Mouse (Mus musculus) lung, embryonic 14.5 days (tissue): ENCODE measurements around the gene Fhl3. TPM values are rescaled to one million over a fixed set of nuclear protein-coding genes. Genes with fewer than 3 reads are reported as not detected.

ENCODE experiments used
- ATAC-seq: fragments of 200-750 bp; cut with Nextera tagmentation; 2 replicates; pipeline ENCODE4 v1.8.0; 2017; ENCODE audit warnings: mild to moderate bottlenecking, moderate TSS enrichment, moderate library complexity; ENCODE audit not compliant: insufficient read depth
- DNase-seq: peaks from one replicate; pipeline ENCODE4 v3.0.0-alpha.2; 2015
- H3K27ac ChIP-seq: fragments of 300-500 bp; sonication (generic); 2 replicates; pipeline ENCODE4 v1.5.1; 2014; ENCODE audit warnings: low read depth, mild to moderate bottlenecking, moderate library complexity
- H3K27me3 ChIP-seq: fragments of 300-500 bp; sonication (generic); 2 replicates; pipeline ENCODE4 v1.6.1; 2014; ENCODE audit warnings: low read length, control low read depth; ENCODE audit not compliant: insufficient read depth
- H3K36me3 ChIP-seq: fragments of 300-500 bp; sonication (generic); 2 replicates; pipeline ENCODE4 v1.6.1; 2014; ENCODE audit warnings: control low read depth; ENCODE audit not compliant: insufficient read depth
- H3K4me1 ChIP-seq: fragments of 300-500 bp; sonication (generic); 2 replicates; pipeline ENCODE4 v1.6.1; 2014; ENCODE audit warnings: antibody characterized with exemption, control low read depth; ENCODE audit not compliant: insufficient read depth
- H3K4me2 ChIP-seq: fragments of 300-500 bp; sonication (generic); 2 replicates; pipeline ENCODE4 v1.6.1; 2014; ENCODE audit warnings: mild to moderate bottlenecking
- H3K4me3 ChIP-seq: fragments of 300-500 bp; sonication (generic); 2 replicates; pipeline ENCODE4 v1.5.1; 2014; ENCODE audit warnings: low read depth, low read length
- H3K9ac ChIP-seq: fragments of 300-500 bp; sonication (generic); 2 replicates; pipeline ENCODE4 v1.6.1; 2014
- H3K9me3 ChIP-seq: fragments of 300-500 bp; sonication (generic); 2 replicates; pipeline ENCODE4 v1.6.1; 2016; ENCODE audit warnings: low read depth, low read length, control low read depth
- CTCF ChIP-seq: IDR thresholded peaks from 2 replicates; pipeline ENCODE4 v1.5.1; 2016; ENCODE audit warnings: antibody characterized with exemption, low read depth
- WGBS: fragments of 180-500 bp; shearing (Covaris S2); extraction: QIAGEN DNeasy Blood & Tissue Kit; methylation state at CpG from one replicate; pipeline ENCODE4 v1.1.7; 2014; 5-methylcytosine and 5-hydroxymethylcytosine counted together
- polyA plus RNA-seq: library from polyadenylated mRNA; unstranded; fragments of >200 nt; fragmentation: Nextera tagmentation; extraction: Ambion mirVana; gene quantifications from 2 replicates; pipeline ENCODE4 v1.2.1, GENCODE M21; 2014

Fhl3 gene
- polyA plus RNA-seq, 1 experiment from 2014 or later, result 13.1 TPM

DNA sequence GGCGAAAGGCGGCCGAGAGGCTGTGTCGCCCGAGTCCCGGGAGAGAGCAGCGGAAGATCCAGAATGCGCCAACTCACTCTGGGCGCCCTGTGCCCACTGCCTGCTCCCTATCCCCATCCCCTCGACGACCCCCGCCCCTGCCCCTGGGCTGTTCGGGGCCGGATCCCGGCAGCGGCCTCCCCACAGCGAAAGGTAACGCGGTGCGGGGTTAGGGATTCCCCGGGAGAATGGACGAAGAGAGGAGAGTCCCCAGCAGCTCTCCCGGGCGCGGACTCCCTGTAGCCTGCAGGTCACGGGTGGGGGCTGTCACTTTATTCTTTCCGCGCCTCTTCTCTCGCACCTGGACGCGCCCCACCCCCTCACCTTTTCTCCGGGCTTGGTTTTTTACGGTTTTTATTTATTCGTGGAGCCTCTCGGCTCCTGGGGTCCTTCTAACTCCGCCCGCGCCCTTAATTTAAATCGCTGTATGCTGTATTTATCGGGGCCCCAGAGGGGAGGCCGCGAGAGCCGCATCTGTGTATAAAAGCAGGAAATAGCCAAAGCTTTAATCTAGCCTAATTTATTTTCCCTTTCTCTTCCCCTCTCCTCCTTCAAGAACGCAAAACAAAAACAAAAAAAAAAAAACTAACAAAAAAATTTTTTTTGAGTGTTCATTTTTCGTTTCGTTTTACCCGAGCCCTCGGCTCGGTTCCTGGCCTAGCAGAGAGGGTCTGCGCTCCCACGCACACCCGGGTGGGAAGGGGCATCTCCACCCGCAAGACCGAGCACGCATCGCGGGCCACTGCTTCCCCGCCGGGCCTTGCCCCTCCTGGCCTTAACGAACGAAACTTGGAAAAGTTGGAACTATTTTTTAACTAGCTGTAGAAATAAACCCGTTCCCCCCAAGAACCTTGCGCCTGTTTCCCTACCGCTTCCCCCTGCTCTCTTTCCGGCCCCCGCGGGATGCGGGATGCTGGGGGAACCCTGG lies 41.0 kb upstream of the Fhl3 start:
- peak overlapping the region; percentile 53 for H3K4me2 ChIP-seq
- no peaks in the 10 kb centered on the region; the same call in 1 of the 2 replicates for H3K4me1 ChIP-seq
- no peak overlapping the region for H3K27ac ChIP-seq
- peaks cover 91% of the 10 kb centered on the region for H3K27me3 ChIP-seq
- 2% methylated on average over 68 of the region's 68 CpGs for WGBS
- peak; percentile 28 for DNase-seq
- H3K4me3 ChIP-seq, result peak overlapping the region; percentile 56
- H3K9ac ChIP-seq, result no peak overlapping the region
- no peak for ATAC-seq
- no peak for TF ChIP-seq CTCF
- no peaks in the 10 kb centered on the region for H3K9me3 ChIP-seq
- H3K36me3 ChIP-seq, result no peaks in the 10 kb centered on the region

DNA sequence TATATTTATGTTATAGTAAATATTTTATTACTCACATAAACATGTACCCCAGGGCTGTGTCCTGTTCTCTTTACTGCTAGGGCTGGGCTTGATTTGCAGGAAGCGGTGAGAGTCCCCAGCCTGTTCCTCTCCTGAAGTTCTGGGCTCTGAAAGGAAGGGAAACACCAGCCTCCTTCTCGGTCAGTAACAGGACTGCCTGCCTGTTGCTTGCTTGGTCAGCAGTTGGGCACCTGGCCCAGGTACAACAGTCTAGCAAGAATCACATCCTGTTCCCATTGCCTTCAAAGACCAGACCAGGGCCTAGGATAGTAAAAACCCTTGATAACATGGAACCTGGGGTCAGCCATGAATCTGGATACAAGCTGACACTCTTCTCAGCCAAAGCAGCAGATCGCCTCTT lies 39.9 kb upstream of the Fhl3 start:
- Histone ChIP-seq H3K27me3 (peaks cover 80% of the 10 kb centered on the region), H3K4me1 (no peaks in the 10 kb centered on the region; the same call in 1 of the 2 replicates), H3K4me2 (no peak overlapping the region), H3K9ac (no peak overlapping the region), H3K27ac (no peak overlapping the region), H3K4me3 (no peak overlapping the region), H3K36me3 (no peaks in the 10 kb centered on the region), H3K9me3 (no peaks in the 10 kb centered on the region)
- ATAC-seq (no peak), DNase-seq (no peak)
- 62% methylated on average over 3 of the region's 3 CpGs for WGBS
- TF ChIP-seq CTCF, result no peak

DNA sequence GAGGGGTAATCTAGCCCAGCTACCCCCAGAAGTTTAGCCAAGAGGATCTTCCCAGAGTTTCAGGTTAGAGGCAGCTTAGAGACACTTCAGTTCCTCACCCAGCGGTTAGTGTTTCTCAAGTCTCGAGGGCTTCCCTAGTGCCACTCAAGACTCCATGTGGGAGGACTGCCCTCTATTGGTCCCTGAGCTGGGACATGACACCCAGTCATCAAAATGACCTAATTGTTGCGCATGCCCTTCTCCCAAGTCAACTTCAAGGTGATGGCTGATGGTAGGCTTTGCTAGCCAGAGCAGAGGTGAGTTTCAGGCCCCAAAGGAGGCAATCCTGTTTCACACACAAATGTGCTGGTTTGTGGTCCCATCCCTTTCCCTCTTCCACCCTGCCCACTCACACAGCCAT lies 37.5 kb upstream of the Fhl3 start:
- H3K4me2 ChIP-seq, result no peak overlapping the region

DNA sequence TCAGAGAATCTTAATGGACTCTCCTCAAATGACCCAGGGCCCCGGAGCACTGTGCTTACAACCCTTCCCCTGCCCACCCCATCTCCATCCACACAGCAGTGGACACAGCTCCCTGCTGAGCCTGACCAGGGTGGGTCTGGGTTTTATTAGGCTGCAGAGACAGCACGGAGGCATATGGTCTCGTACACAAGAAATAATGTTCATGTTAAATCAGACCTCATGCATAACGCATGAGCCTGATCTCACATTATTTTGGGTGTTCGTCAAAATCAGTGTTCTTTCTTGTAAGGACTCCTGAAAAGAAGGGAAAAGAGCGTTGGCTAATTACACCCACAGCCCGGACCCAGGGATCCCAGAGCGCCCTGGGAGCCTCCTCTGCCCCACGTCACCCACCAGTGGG lies 36.3 kb upstream of the Fhl3 start:
- Histone ChIP-seq H3K9ac (no peak overlapping the region), H3K4me3 (no peak overlapping the region), H3K4me2 (no peak overlapping the region), H3K36me3 (no peaks in the 10 kb centered on the region), H3K9me3 (no peaks in the 10 kb centered on the region), H3K27me3 (peaks cover 49% of the 10 kb centered on the region), H3K27ac (no peak overlapping the region), H3K4me1 (no peaks in the 10 kb centered on the region)
- ATAC-seq (no peak), DNase-seq (no peak)
- WGBS, result 77% methylated on average over 9 of the region's 9 CpGs
- no peak for TF ChIP-seq CTCF

More for the DNA sequence above, 37.5 kb upstream of the Fhl3 start:
- ATAC-seq, result no peak
- no peak overlapping the region for H3K4me3 ChIP-seq
- no peaks in the 10 kb centered on the region for H3K4me1 ChIP-seq
- H3K27ac ChIP-seq, result no peak overlapping the region
- DNase-seq, result peak; percentile 59
- 33% methylated on average over 3 of the region's 3 CpGs for WGBS
- H3K9ac ChIP-seq, result no peak overlapping the region
- H3K27me3 ChIP-seq, result peaks cover 60% of the 10 kb centered on the region
- H3K9me3 ChIP-seq, result no peaks in the 10 kb centered on the region
- no peaks in the 10 kb centered on the region for H3K36me3 ChIP-seq
- peak; percentile 66 for TF ChIP-seq CTCF

DNA sequence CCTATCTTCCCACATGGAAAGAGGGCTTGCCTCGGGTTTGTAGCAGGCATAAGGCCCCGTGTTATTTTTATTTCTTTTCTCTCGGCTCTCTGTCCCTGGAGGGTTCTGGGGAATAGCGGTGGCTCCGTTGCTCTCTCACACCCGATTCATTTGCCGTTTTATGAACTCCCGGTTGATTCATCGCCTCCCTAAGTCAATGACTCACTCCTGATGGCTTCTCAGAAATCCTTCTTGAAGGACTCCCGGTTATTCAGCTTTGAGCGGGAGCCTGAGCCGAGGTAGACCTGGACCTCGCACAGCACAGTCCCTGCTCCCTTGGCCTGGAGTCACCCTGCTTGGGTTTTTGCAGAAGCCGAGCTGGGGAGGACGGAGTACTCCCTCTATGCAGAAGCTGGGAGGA lies 35.9 kb upstream of the Fhl3 start:
- no peak for DNase-seq
- Histone ChIP-seq H3K36me3 (no peaks in the 10 kb centered on the region), H3K27me3 (peaks cover 45% of the 10 kb centered on the region), H3K9ac (no peak overlapping the region), H3K9me3 (no peaks in the 10 kb centered on the region), H3K4me2 (no peak overlapping the region), H3K4me1 (no peaks in the 10 kb centered on the region), H3K4me3 (no peak overlapping the region), H3K27ac (no peak overlapping the region)
- 66% methylated on average over 15 of the region's 15 CpGs for WGBS
- no peak for TF ChIP-seq CTCF
- no peak for ATAC-seq

DNA sequence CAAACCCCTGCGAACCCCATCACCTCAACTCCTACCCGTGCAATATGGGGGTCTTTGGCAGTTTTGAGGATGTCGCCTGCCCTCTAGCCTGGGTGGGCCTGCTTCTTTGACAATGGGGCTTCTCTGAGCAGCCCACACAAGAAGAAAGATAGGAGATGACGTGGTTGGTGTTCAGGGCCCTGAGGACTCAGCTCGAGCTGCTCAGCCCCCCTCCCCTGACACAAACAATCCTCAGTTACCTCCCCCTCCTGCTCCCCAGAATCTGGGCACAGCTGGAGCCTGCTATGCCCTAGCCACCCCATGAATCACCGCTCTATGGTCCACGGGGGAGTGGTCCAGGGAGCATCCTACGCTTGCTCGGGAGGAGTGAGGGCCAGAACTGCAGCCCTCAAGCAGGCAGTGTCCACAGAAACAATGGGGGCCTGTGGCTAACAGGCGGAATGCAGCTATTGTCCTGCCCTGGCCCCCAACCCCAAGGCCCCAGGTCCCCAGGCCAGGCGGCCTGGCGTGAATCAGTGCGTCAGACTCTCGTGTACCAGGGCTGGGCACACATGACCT lies 32.9 kb upstream of the Fhl3 start:
- no peaks in the 10 kb centered on the region; the same call in 1 of the 2 replicates for H3K4me1 ChIP-seq
- H3K9ac ChIP-seq, result no peak overlapping the region
- 45% methylated on average over 14 of the region's 14 CpGs for WGBS
- H3K27me3 ChIP-seq, result peaks cover 24% of the 10 kb centered on the region
- no peak overlapping the region for H3K4me3 ChIP-seq
- H3K36me3 ChIP-seq, result no peaks in the 10 kb centered on the region
- no peak overlapping the region for H3K27ac ChIP-seq
- no peak for ATAC-seq
- DNase-seq, result no peak
- H3K9me3 ChIP-seq, result no peaks in the 10 kb centered on the region
- H3K4me2 ChIP-seq, result no peak overlapping the region
- TF ChIP-seq CTCF, result no peak

DNA sequence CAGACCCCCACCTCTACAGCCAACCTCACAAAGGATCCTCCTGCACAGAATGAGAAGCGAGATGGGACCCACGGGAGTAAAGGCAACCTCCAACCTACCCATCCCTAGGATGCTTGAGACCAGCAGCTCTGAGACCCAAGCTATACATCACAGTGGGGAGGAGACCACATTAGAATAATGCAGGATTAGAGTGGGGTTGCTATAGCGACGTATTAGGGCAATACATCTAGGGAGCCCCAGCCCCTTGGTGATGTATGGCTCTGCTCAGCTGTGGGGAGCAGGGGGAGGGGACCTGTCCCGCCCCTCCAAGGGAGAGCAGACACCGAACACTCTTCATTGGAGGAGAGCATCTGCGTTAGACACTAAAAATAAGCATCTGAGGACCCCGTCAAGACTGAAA lies 32.4 kb upstream of the Fhl3 start:
- H3K9me3 ChIP-seq, result no peaks in the 10 kb centered on the region
- DNase-seq (no peak), ATAC-seq (0 out of 2 replicates have a peak, but pooled peaks have one; percentile 15)
- H3K4me2 ChIP-seq, result no peak overlapping the region
- H3K27ac ChIP-seq, result no peak overlapping the region
- H3K27me3 ChIP-seq, result peaks cover 25% of the 10 kb centered on the region
- TF ChIP-seq CTCF, result no peak
- no peaks in the 10 kb centered on the region; the same call in 1 of the 2 replicates for H3K4me1 ChIP-seq
- 23% methylated on average over 8 of the region's 8 CpGs for WGBS
- H3K4me3 ChIP-seq, result no peak overlapping the region
- H3K9ac ChIP-seq, result no peak overlapping the region
- H3K36me3 ChIP-seq, result no peaks in the 10 kb centered on the region
